8 mouse cellular contexts compared by ENCODE assay signal in genomic region chr19:46525691-46526631, GRCm38 (mm10). TPM values are rescaled to one million over a fixed set of nuclear protein-coding genes. Genes with fewer than 3 reads are reported as not detected.
A peak's percentile ranks its signal among the peaks of the same experiment; 100 is the strongest.
DNase-seq lines count a peak whose midpoint lies in the region; ATAC-seq and TF ChIP-seq lines count a peak whose summit lies in the region.

No protein-coding gene starts in this region.

- intact Hi-C loops in left cerebral cortex, postnatal 36 days (cut with DNase I): loop anchor here (2.0 to 5.0 kb wide), 2 partner anchors 23 to 129 kb away; partner anchors contain the start of genes Actr1a and Sufu

- H3K4me3 ChIP-seq in midbrain, embryonic 10.5 days: no peak overlapping the region
- no peak overlapping the region for H3K4me3 ChIP-seq in midbrain, postnatal 0 days (ENCODE audit: low read depth, low read length)
- no peak overlapping the region for H3K4me3 ChIP-seq in hindbrain, embryonic 12.5 days
- H3K4me3 ChIP-seq in macrophage (ENCODE audit: inconsistent target): no peak overlapping the region

- H3K27ac ChIP-seq in midbrain, embryonic 10.5 days (replicated peaks): peak overlapping the region; percentile 95
- H3K27ac ChIP-seq in midbrain, postnatal 0 days (ENCODE audit: low read depth, low read length): no peak overlapping the region
- H3K27ac ChIP-seq in hindbrain, embryonic 12.5 days: peak overlapping the region; percentile 46; the same call in 1 of the 2 replicates
- peak overlapping the region; percentile 98 for H3K27ac ChIP-seq in macrophage

- H3K4me2 ChIP-seq in midbrain, postnatal 0 days (ENCODE audit: low read depth, low read length, poor library complexity, severe bottlenecking): no peak overlapping the region
- H3K4me2 ChIP-seq in hindbrain, embryonic 12.5 days (replicated peaks): no peak overlapping the region

- H3K79me2 ChIP-seq in macrophage (ENCODE audit: inconsistent target): no peaks in the 10 kb centered on the region

- H3K4me1 ChIP-seq in midbrain, embryonic 10.5 days: peaks cover 95% of the 10 kb centered on the region
- peaks cover 42% of the 10 kb centered on the region for H3K4me1 ChIP-seq in midbrain, postnatal 0 days (ENCODE audit: insufficient read depth, low read length)
- peaks cover 84% of the 10 kb centered on the region for H3K4me1 ChIP-seq in hindbrain, embryonic 12.5 days

- no peak for TF ChIP-seq CTCF in midbrain, postnatal 0 days (IDR thresholded peaks at IDR 0.05)

- 51% methylated on average over 10 of the region's 10 CpGs for WGBS in midbrain, embryonic 10.5 days
- WGBS in midbrain, postnatal 0 days: 39% methylated on average over 10 of the region's 10 CpGs
- 45% methylated on average over 10 of the region's 10 CpGs for WGBS in hindbrain, embryonic 12.5 days
- 96% methylated on average over 10 of the region's 10 CpGs for WGBS in macrophage (ENCODE audit: missing documents)

- H3K27me3 ChIP-seq in midbrain, embryonic 10.5 days (ENCODE audit: low read depth, poor library complexity, severe bottlenecking): no peaks in the 10 kb centered on the region
- H3K27me3 ChIP-seq in midbrain, postnatal 0 days (ENCODE audit: insufficient read depth, low read length): no peaks in the 10 kb centered on the region
- H3K27me3 ChIP-seq in hindbrain, embryonic 12.5 days: no peaks in the 10 kb centered on the region

- ATAC-seq in cerebellum, adult (ENCODE audit: insufficient number of reproducible peaks, low FRiP score, low TSS enrichment): no peak
- no peak for ATAC-seq in midbrain, postnatal 0 days (ENCODE audit: low FRiP score)
- ATAC-seq in hindbrain, embryonic 12.5 days (ENCODE audit: low FRiP score): no peak

- H3K9ac ChIP-seq in midbrain, postnatal 0 days (replicated peaks; ENCODE audit: low read length, poor library complexity, severe bottlenecking): no peak overlapping the region
- H3K9ac ChIP-seq in hindbrain, embryonic 12.5 days: 0 out of 2 replicates have a peak overlapping the region, but pooled peaks have one; percentile 13

- DNase-seq in cerebellum, adult 11-12 months: peak; percentile 35
- no peak for DNase-seq in midbrain, embryonic 10.5 days (ENCODE audit: low spot score)
- no peak for DNase-seq in midbrain, postnatal 0 days (ENCODE audit: low spot score)
- DNase-seq in left cerebral cortex, postnatal 36 days (ENCODE audit: low spot score in 2 of 2): no peak
- no peak for DNase-seq in layer of hippocampus, adult 11-12 months (ENCODE audit: low spot score)

- H3K9me3 ChIP-seq in midbrain, embryonic 10.5 days (replicated peaks): no peaks in the 10 kb centered on the region
- H3K9me3 ChIP-seq in midbrain, postnatal 0 days (ENCODE audit: low read length): no peaks in the 10 kb centered on the region
- no peaks in the 10 kb centered on the region for H3K9me3 ChIP-seq in hindbrain, embryonic 12.5 days (replicated peaks)

- H3K36me3 ChIP-seq in midbrain, embryonic 10.5 days: no peaks in the 10 kb centered on the region
- H3K36me3 ChIP-seq in midbrain, postnatal 0 days (ENCODE audit: insufficient read depth, low read length): no peaks in the 10 kb centered on the region
- H3K36me3 ChIP-seq in hindbrain, embryonic 12.5 days: no peaks in the 10 kb centered on the region
- H3K36me3 ChIP-seq in macrophage (ENCODE audit: inconsistent target): no peaks in the 10 kb centered on the region

RNA-seq across cellular contexts. Expression of gene Trim8, which starts 24.5 kb away (rescaled TPM):
- polyA plus RNA-seq in midbrain, embryonic 10.5 days (2016; fragmentation: Nextera tagmentation; extraction: Ambion mirVana): 24.6 and 27.8 TPM in 2 replicates
- total RNA-seq in midbrain, postnatal 0 days (2014; rRNA removed): 96.6 and 103 TPM in 2 replicates
- polyA plus RNA-seq in midbrain, postnatal 0 days (2015; fragmentation: Nextera tagmentation; extraction: Ambion mirVana): 27.8 and 30.4 TPM in 2 replicates
- 41.8 and 44.7 TPM in 2 replicates for polyA plus RNA-seq in hindbrain, embryonic 12.5 days (2016; fragmentation: Nextera tagmentation; extraction: Ambion mirVana)
- 10 to 100 TPM; 15.9 to 99.6 (median 53.2) TPM for total RNA-seq in macrophage (2018; cell fraction: chromatin; rRNA removed)
- 100 to 1,000 TPM in 1 of 26 experiments, 10 to 100 TPM in 25; 25.7 to 101 (median 73.3) TPM for total RNA-seq in macrophage (2018; cell fraction: cytosol; rRNA removed)
- 100 to 1,000 TPM in 4 of 26 experiments, 10 to 100 TPM in 22; 24.4 to 126 (median 65.5) TPM for total RNA-seq in macrophage (2018; cell fraction: nucleus; rRNA removed)
- 33.5 to 58.8 TPM (median 46.5 TPM) in 3 replicates for polyA plus RNA-seq in macrophage (2018)
- total RNA-seq in left cerebral cortex, postnatal 36 days (2021): 100 to 1,000 TPM; 109 to 114 TPM

RNA-seq across cellular contexts. Expression of gene Arl3, which starts 47.0 kb away (rescaled TPM):
- polyA plus RNA-seq in midbrain, embryonic 10.5 days (2016; fragmentation: Nextera tagmentation; extraction: Ambion mirVana): 207 and 216 TPM in 2 replicates
- 94.5 and 109 TPM in 2 replicates for total RNA-seq in midbrain, postnatal 0 days (2014; rRNA removed)
- polyA plus RNA-seq in midbrain, postnatal 0 days (2015; fragmentation: Nextera tagmentation; extraction: Ambion mirVana): 192 and 194 TPM in 2 replicates
- polyA plus RNA-seq in hindbrain, embryonic 12.5 days (2016; fragmentation: Nextera tagmentation; extraction: Ambion mirVana): 190 and 196 TPM in 2 replicates
- total RNA-seq in macrophage (2018; cell fraction: chromatin; rRNA removed): 10 to 100 TPM in 10 of 26 experiments, 1 to 10 TPM in 16; 1.4 to 28.2 (median 8.6) TPM
- total RNA-seq in macrophage (2018; cell fraction: cytosol; rRNA removed): 10 to 100 TPM; 24.0 to 41.5 (median 31.3) TPM
- 10 to 100 TPM in 11 of 26 experiments, 1 to 10 TPM in 15; 3.3 to 25.5 (median 8.6) TPM for total RNA-seq in macrophage (2018; cell fraction: nucleus; rRNA removed)
- 31.2 to 78.5 TPM (median 36.3 TPM) in 3 replicates for polyA plus RNA-seq in macrophage (2018)
- 100 to 1,000 TPM; 112 to 120 TPM for total RNA-seq in left cerebral cortex, postnatal 36 days (2021)

RNA-seq across cellular contexts. Expression of gene Sfxn2, which starts 47.2 kb away (rescaled TPM):
- polyA plus RNA-seq in midbrain, embryonic 10.5 days (2016; fragmentation: Nextera tagmentation; extraction: Ambion mirVana): 17.0 and 18.1 TPM in 2 replicates
- 5.9 and 6.0 TPM in 2 replicates for total RNA-seq in midbrain, postnatal 0 days (2014; rRNA removed)
- polyA plus RNA-seq in midbrain, postnatal 0 days (2015; fragmentation: Nextera tagmentation; extraction: Ambion mirVana): 9.5 and 9.8 TPM in 2 replicates
- 14.6 and 15.0 TPM in 2 replicates for polyA plus RNA-seq in hindbrain, embryonic 12.5 days (2016; fragmentation: Nextera tagmentation; extraction: Ambion mirVana)
- 10 to 100 TPM in 12 of 26 experiments, 1 to 10 TPM in 13, under 1 TPM in 1; 1.00 to 20.7 (median 9.2) TPM for total RNA-seq in macrophage (2018; cell fraction: chromatin; rRNA removed)
- total RNA-seq in macrophage (2018; cell fraction: cytosol; rRNA removed): 1 to 10 TPM; 4.2 to 8.7 (median 6.3) TPM
- 10 to 100 TPM in 10 of 26 experiments, 1 to 10 TPM in 16; 2.9 to 19.8 (median 7.7) TPM for total RNA-seq in macrophage (2018; cell fraction: nucleus; rRNA removed)
- polyA plus RNA-seq in macrophage (2018): 3.7 to 8.0 TPM (median 6.1 TPM) in 3 replicates
- 1 to 10 TPM; 4.3 to 7.1 TPM for total RNA-seq in left cerebral cortex, postnatal 36 days (2021)
